Mouse (Mus musculus): Measurements from ENCODE around the gene Foxn2. TPM values are rescaled to one million over a fixed set of nuclear protein-coding genes. Genes with fewer than 3 reads are reported as not detected.

Foxn2 gene
- 8.2 and 9.0 TPM in 2 replicates for polyA plus RNA-seq (2015; fragmentation: Nextera tagmentation; extraction: Ambion mirVana)

- ATAC-seq (ENCODE audit: extremely low read depth, insufficient number of reproducible peaks, low FRiP score, low TSS enrichment): peak; percentile 92
- Histone ChIP-seq H3K4me1 (peaks cover 11% of the 10 kb centered on the region), H3K4me2 (peak within 1 kb of the TSS; percentile 80), H3K27me3 (replicated peaks) (no peaks in the 10 kb centered on the region), H3K9ac (peak within 1 kb of the TSS; percentile 94), H3K4me3 (peak within 1 kb of the TSS; percentile 97), H3K27ac (replicated peaks) (peak within 1 kb of the TSS; percentile 91), H3K36me3 (no peaks in the 10 kb centered on the region), H3K9me3 (no peaks in the 10 kb centered on the region)
- WGBS: under 1% methylated on average over 84 of the region's 93 CpGs
Measured at GRCm38 (mm10) chr17:88440285-88441000, at the start of gene Foxn2. Gene Foxn2 (plus strand): TSS chr17:88440711.

GRCm38 (mm10) chr17:88397501-88397900 is 43.0 kb upstream of the Foxn2 start:
- no peak overlapping the region for H3K4me2 ChIP-seq
- 61% methylated on average over 6 of the region's 6 CpGs for WGBS
- H3K27ac ChIP-seq (replicated peaks): no peak overlapping the region
- ATAC-seq (ENCODE audit: extremely low read depth, insufficient number of reproducible peaks, low FRiP score, low TSS enrichment): no peak
- H3K9ac ChIP-seq: no peak overlapping the region
- H3K36me3 ChIP-seq: no peaks in the 10 kb centered on the region
- H3K9me3 ChIP-seq: no peaks in the 10 kb centered on the region
- no peak overlapping the region for H3K4me3 ChIP-seq
- H3K27me3 ChIP-seq (replicated peaks): no peaks in the 10 kb centered on the region
- H3K4me1 ChIP-seq: no peaks in the 10 kb centered on the region; the same call in 1 of the 2 replicates

- no peak overlapping the region for H3K9ac ChIP-seq
- WGBS: 89% methylated on average over 6 of the region's 6 CpGs
- no peaks in the 10 kb centered on the region for H3K9me3 ChIP-seq
- ATAC-seq (ENCODE audit: extremely low read depth, insufficient number of reproducible peaks, low FRiP score, low TSS enrichment): no peak
- no peak overlapping the region for H3K27ac ChIP-seq (replicated peaks)
- H3K4me1 ChIP-seq: no peaks in the 10 kb centered on the region; the same call in 1 of the 2 replicates
- 0 out of 2 replicates have a peak, but pooled peaks cover 3% of the 10 kb centered on the region for H3K27me3 ChIP-seq (replicated peaks)
- H3K4me2 ChIP-seq: no peak overlapping the region
- no peak overlapping the region for H3K4me3 ChIP-seq
- no peaks in the 10 kb centered on the region for H3K36me3 ChIP-seq
Measured at GRCm38 (mm10) chr17:88398090-88398489, 42.4 kb upstream of the Foxn2 start.

- H3K9ac ChIP-seq: no peak overlapping the region
- no peaks in the 10 kb centered on the region for H3K9me3 ChIP-seq
- H3K27ac ChIP-seq (replicated peaks): no peak overlapping the region
- H3K4me2 ChIP-seq: no peak overlapping the region
- peaks cover 7% of the 10 kb centered on the region for H3K27me3 ChIP-seq (replicated peaks)
- no peak overlapping the region for H3K4me3 ChIP-seq
- no peak for ATAC-seq (ENCODE audit: extremely low read depth, insufficient number of reproducible peaks, low FRiP score, low TSS enrichment)
- no peaks in the 10 kb centered on the region; the same call in 1 of the 2 replicates for H3K4me1 ChIP-seq
- WGBS: 62% methylated on average over 4 of the region's 4 CpGs
- no peaks in the 10 kb centered on the region for H3K36me3 ChIP-seq
Measured at GRCm38 (mm10) chr17:88398854-88399253, 41.7 kb upstream of the Foxn2 start.

- Histone ChIP-seq H3K9me3 (no peaks in the 10 kb centered on the region), H3K27ac (replicated peaks) (no peak overlapping the region), H3K9ac (no peak overlapping the region), H3K4me1 (peaks cover 3% of the 10 kb centered on the region; the same call in 1 of the 2 replicates), H3K4me2 (no peak overlapping the region), H3K36me3 (no peaks in the 10 kb centered on the region), H3K4me3 (no peak overlapping the region), H3K27me3 (replicated peaks) (peaks cover 11% of the 10 kb centered on the region)
- ATAC-seq (ENCODE audit: extremely low read depth, insufficient number of reproducible peaks, low FRiP score, low TSS enrichment): no peak
- WGBS: 56% methylated on average over 6 of the region's 6 CpGs
Measured at GRCm38 (mm10) chr17:88400122-88400521, 40.4 kb upstream of the Foxn2 start.

GRCm38 (mm10) chr17:88400702-88401475 is 39.6 kb upstream of the Foxn2 start:
- Histone ChIP-seq H3K27me3 (replicated peaks) (peaks cover 14% of the 10 kb centered on the region), H3K9ac (no peak overlapping the region), H3K9me3 (no peaks in the 10 kb centered on the region), H3K27ac (replicated peaks) (no peak overlapping the region), H3K4me3 (no peak overlapping the region), H3K4me1 (peaks cover 3% of the 10 kb centered on the region; the same call in 1 of the 2 replicates), H3K4me2 (no peak overlapping the region), H3K36me3 (no peaks in the 10 kb centered on the region)
- 64% methylated on average over 15 of the region's 15 CpGs for WGBS
- ATAC-seq (ENCODE audit: extremely low read depth, insufficient number of reproducible peaks, low FRiP score, low TSS enrichment): no peak

GRCm38 (mm10) chr17:88403269-88403668 is 37.2 kb upstream of the Foxn2 start:
- Histone ChIP-seq H3K27ac (replicated peaks) (no peak overlapping the region), H3K4me3 (no peak overlapping the region), H3K9me3 (no peaks in the 10 kb centered on the region), H3K27me3 (replicated peaks) (peaks cover 14% of the 10 kb centered on the region), H3K4me1 (0 out of 2 replicates have a peak, but pooled peaks cover 3% of the 10 kb centered on the region), H3K4me2 (no peak overlapping the region), H3K36me3 (no peaks in the 10 kb centered on the region), H3K9ac (no peak overlapping the region)
- ATAC-seq (ENCODE audit: extremely low read depth, insufficient number of reproducible peaks, low FRiP score, low TSS enrichment): no peak
- 72% methylated on average over 6 of the region's 6 CpGs for WGBS

GRCm38 (mm10) chr17:88404471-88404870 is 36.0 kb upstream of the Foxn2 start:
- no peak for ATAC-seq (ENCODE audit: extremely low read depth, insufficient number of reproducible peaks, low FRiP score, low TSS enrichment)
- WGBS: 22% methylated on average over 6 of the region's 6 CpGs
- Histone ChIP-seq H3K36me3 (no peaks in the 10 kb centered on the region), H3K4me2 (peak overlapping the region; percentile 60), H3K4me3 (peak overlapping the region; percentile 32), H3K9me3 (no peaks in the 10 kb centered on the region), H3K9ac (0 out of 2 replicates have a peak overlapping the region, but pooled peaks have one; percentile 4), H3K27ac (replicated peaks) (no peak overlapping the region), H3K27me3 (replicated peaks) (peaks cover 14% of the 10 kb centered on the region), H3K4me1 (0 out of 2 replicates have a peak, but pooled peaks cover 3% of the 10 kb centered on the region)

- H3K27ac ChIP-seq (replicated peaks): no peak overlapping the region
- H3K4me3 ChIP-seq: peak overlapping the region; percentile 32
- H3K9ac ChIP-seq: 0 out of 2 replicates have a peak overlapping the region, but pooled peaks have one; percentile 4
- no peak for ATAC-seq (ENCODE audit: extremely low read depth, insufficient number of reproducible peaks, low FRiP score, low TSS enrichment)
- H3K36me3 ChIP-seq: no peaks in the 10 kb centered on the region
- 0 out of 2 replicates have a peak, but pooled peaks cover 3% of the 10 kb centered on the region for H3K4me1 ChIP-seq
- peaks cover 14% of the 10 kb centered on the region for H3K27me3 ChIP-seq (replicated peaks)
- 24% methylated on average over 19 of the region's 19 CpGs for WGBS
- H3K4me2 ChIP-seq: peak overlapping the region; percentile 60
- no peaks in the 10 kb centered on the region for H3K9me3 ChIP-seq
Measured at GRCm38 (mm10) chr17:88405076-88405475, 35.4 kb upstream of the Foxn2 start.

- 0 out of 2 replicates have a peak, but pooled peaks cover 3% of the 10 kb centered on the region for H3K27me3 ChIP-seq (replicated peaks)
- no peak for ATAC-seq (ENCODE audit: extremely low read depth, insufficient number of reproducible peaks, low FRiP score, low TSS enrichment)
- no peak overlapping the region for H3K27ac ChIP-seq (replicated peaks)
- no peak overlapping the region for H3K4me3 ChIP-seq
- no peak overlapping the region for H3K4me2 ChIP-seq
- peaks cover 8% of the 10 kb centered on the region for H3K4me1 ChIP-seq
- H3K9ac ChIP-seq: no peak overlapping the region
- no peaks in the 10 kb centered on the region for H3K9me3 ChIP-seq
- WGBS: 71% methylated on average over 3 of the region's 3 CpGs
- no peaks in the 10 kb centered on the region for H3K36me3 ChIP-seq
Measured at GRCm38 (mm10) chr17:88409706-88410105, 30.8 kb upstream of the Foxn2 start.

GRCm38 (mm10) chr17:88413155-88413836 is 27.2 kb upstream of the Foxn2 start:
- 86% methylated on average over 1 of the region's 1 CpGs for WGBS
- Histone ChIP-seq H3K9ac (no peak overlapping the region), H3K4me2 (no peak overlapping the region), H3K27me3 (replicated peaks) (no peaks in the 10 kb centered on the region), H3K9me3 (no peaks in the 10 kb centered on the region), H3K4me3 (no peak overlapping the region), H3K36me3 (no peaks in the 10 kb centered on the region), H3K27ac (replicated peaks) (no peak overlapping the region), H3K4me1 (peaks cover 6% of the 10 kb centered on the region)
- ATAC-seq (ENCODE audit: extremely low read depth, insufficient number of reproducible peaks, low FRiP score, low TSS enrichment): no peak

Data from heart, embryonic 13.5 days (tissue).